Mouse (Mus musculus): ENCODE measurements around the gene Kank1.
A peak's percentile ranks its signal among the peaks of the same experiment; 100 is the strongest.

Gene Kank1

DNA sequence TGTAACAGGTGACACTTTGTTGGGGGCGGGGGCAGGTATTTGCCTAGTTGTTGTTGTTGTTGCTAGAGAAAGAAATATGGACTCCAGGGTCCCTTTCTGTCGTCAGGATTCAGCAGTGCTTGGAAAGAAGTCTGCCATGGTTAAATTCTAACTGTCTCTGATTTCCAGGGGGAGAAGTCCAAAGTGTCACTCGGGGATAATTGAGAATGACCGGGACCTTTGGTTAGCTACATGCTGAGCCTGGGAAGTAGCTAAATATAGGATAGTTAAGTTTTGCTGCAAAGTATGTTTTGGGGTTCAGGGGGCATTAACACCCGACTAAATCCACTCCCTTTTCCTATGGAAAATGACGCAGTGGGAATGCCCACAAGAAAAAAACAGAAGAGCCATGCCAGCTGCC is 169.2 kb downstream of the Kank1 start:
- no peak for DNase-seq (ENCODE audit: low spot score in 2 of 2)

- peak; percentile 49 to 60 for DNase-seq (ENCODE audit: low spot score in 2 of 2)
These were observed 169.9 kb downstream of the Kank1 start for GRCm38 (mm10) chr19:25406481-25407184.

DNA sequence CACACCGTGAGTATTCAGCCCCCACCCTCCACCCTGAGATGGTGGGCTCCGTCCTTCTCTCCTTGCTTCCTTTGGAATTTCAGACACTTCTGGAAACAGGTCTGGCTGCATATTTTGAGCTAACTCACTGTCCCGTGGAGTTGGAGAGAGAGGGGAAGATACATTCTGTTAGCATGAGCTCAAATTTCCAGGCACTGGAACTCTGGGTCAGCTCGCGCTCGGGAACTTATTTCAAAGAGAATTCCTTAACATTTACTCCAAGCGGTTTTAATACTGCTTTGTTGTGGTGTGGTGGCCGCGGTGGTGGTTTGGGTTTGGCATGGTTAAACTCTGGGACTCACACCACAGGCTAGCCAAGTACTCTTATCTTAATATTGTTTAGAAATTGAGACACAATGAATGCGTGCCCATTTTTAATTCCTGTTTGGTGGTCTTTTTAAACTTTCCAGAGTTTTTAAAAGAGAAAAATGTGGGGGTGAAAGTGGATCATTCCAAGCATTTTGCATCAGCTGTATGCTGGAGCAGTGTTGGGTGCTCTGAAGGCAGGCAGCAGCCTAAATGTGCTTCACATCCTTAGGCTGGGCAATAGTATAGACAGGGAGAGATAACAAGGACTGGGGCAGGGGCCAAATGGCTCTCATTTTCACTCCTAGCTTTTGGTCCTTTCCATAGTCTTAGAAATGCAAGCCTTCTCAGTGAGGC is 170.6 kb downstream of the Kank1 start:
- DNase-seq (ENCODE audit: low spot score in 2 of 2): no peak

- DNase-seq (ENCODE audit: low spot score in 2 of 2): no peak
These were observed 171.1 kb downstream of the Kank1 start for GRCm38 (mm10) chr19:25407887-25408236.

DNA sequence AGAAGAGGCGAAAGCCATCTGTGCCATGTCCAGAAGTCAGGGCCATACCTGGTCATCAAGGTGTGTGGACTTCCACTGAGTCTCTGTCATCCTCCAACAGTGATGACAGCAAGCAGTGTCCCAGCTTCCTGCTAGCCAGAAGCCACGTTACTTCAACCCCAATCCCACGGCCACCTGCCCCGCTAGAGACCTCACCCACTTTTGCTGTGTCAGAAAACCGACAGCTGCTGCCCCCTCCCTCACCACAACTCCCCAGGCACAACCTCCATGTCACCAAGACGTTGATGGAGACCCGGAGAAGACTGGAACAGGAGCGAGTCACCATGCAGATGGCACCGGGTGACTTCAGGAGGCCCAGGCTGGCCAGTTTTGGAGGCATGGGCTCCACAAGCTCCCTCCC is 172.5 kb downstream of the Kank1 start:
- no peak for DNase-seq (ENCODE audit: low spot score in 2 of 2)

DNA sequence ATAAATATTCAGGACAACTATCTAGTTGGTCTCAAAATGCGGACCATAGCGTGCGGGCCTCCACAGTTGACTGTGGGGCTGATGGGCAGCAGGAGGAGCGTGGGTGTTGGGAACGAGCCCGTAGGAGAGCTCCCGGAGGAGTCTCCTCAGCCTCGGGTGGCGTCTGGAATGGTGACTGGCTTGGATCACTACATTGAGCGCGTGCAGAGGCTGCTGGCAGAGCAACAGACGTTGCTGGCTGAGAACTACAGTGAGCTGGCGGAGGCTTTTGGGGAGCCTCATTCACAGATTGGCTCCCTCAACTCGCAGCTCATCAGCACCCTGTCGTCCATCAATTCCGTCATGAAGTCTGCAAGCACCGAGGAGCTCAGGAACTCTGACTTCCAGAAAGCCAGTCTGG is 174.6 kb downstream of the Kank1 start:
- no peak for DNase-seq (ENCODE audit: low spot score in 2 of 2)

GRCm38 (mm10) chr19:25415448-25415847 is 178.7 kb downstream of the Kank1 start:
- DNase-seq (ENCODE audit: low spot score in 2 of 2): no peak

GRCm38 (mm10) chr19:25417671-25418070 is 180.9 kb downstream of the Kank1 start:
- DNase-seq (ENCODE audit: low spot score in 2 of 2): no peak

GRCm38 (mm10) chr19:25419983-25420382 is 183.2 kb downstream of the Kank1 start:
- DNase-seq (ENCODE audit: low spot score in 2 of 2): no peak

DNA sequence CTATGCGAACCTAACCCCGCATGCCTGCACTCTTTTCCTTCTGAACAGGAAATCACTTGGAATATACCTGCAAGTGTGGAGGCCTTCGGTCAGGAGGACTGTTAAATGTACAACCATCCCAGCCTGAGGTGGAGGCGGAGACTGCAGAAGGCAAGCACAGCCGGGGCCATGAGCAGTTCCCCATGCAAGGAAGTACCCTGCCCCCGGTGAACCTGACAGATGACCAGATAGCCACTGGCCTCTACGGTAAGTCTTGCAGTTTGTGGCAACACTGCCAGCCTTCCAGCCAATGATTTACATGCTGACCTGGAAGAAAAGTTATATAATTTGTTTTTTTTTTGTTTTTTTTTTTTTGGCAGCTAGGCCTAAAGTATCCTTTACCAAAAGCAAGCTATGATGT is 185.3 kb downstream of the Kank1 start:
- DNase-seq (ENCODE audit: low spot score in 2 of 2): no peak

DNA sequence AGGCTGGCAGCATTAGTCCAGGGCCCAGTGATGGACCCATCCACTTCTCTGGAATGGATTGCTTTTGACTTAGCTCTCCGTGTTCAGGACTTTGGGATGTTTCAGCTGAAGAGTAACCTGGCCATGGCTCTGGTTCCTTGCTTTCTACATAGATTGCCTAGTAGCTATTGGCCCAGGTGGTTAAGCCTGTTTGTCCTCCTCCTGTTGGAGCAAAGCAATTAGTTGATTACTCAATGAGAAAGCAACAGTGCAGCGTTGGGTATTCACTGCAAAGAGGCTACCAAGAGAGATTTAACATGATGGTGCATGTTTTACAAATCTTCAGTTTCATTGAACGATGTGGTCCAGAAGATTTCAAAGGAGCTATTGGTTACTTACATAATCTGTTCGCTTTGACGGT is 186.6 kb downstream of the Kank1 start:
- no peak for DNase-seq (ENCODE audit: low spot score in 2 of 2)

GRCm38 (mm10) chr19:25426431-25426830 is 189.7 kb downstream of the Kank1 start:
- no peak for DNase-seq (ENCODE audit: low spot score in 2 of 2)

DNA sequence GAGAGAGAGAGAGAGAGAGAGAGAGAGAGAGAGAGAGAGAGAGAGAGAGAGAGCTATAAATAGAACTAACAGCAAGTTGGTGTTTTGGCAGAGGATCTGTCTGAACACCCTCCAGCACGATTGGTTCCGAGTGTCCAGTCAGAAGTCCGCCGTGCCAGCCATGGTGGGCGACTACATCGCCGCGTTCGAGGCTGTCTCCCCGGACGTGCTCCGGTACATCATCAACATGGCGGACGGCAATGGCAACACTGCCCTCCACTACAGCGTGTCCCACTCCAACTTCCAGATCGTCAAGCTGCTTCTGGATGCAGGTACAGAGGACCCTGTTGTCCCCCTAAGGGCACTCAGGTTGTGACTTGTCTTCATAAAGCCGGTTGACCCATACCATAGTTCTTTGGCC is 191.1 kb downstream of the Kank1 start:
- DNase-seq (ENCODE audit: low spot score in 2 of 2): no peak

GRCm38 (mm10) chr19:25428338-25428962 is 191.7 kb downstream of the Kank1 start:
- peak in 1 of 2 experiments; percentile 45 for DNase-seq (ENCODE audit: low spot score in 2 of 2)

- no peak for DNase-seq (ENCODE audit: low spot score in 2 of 2)
These were observed 194.7 kb downstream of the Kank1 start for GRCm38 (mm10) chr19:25431431-25431830.

DNA sequence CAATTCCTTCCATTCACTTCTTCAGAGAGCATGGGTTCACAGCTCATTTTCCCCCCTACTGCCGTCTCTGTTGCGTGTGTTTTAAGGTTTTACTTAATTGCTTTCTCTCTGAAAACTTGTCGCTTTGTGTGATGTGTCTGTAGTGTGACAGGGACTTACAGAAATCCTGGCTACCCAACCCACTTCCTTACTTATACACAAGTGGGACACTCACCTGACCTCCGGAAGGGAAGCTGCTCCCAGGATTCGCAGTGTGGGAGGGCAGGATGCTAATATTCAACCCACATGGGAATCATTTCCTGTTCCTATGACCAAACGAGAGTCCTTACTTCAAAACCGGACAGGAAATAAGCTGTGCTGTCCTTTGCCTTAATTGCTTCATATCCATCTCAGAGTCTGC is 195.1 kb downstream of the Kank1 start:
- DNase-seq (ENCODE audit: low spot score in 2 of 2): no peak

DNA sequence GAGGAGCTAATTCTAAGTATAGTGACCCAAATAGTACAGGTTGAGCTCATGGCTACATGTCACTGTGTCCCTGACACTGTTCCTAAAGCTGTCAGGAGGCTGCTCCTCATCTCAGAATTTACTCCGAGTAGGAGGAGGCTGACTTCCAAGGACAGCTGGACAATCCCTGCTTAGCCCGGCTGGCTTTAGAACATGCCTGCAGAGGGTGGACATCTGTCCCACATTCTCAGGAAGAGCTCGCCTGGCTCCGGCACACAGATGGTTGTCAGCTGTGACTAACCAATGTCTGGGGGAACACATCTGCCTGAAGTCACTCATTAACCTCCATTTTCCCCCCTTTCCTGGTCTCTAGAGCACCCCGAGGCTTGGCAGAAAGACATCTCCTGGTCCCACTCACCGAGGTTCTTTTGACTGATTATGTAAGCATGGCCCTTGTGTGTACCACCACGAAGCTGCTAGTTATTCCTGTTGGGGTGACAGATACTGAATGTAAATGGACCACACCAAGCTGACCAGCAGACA is 196.5 kb downstream of the Kank1 start:
- no peak for DNase-seq (ENCODE audit: low spot score in 2 of 2)

- no peak for DNase-seq (ENCODE audit: low spot score in 2 of 2)
These were observed 197.6 kb downstream of the Kank1 start for GRCm38 (mm10) chr19:25434345-25434744.

DNA sequence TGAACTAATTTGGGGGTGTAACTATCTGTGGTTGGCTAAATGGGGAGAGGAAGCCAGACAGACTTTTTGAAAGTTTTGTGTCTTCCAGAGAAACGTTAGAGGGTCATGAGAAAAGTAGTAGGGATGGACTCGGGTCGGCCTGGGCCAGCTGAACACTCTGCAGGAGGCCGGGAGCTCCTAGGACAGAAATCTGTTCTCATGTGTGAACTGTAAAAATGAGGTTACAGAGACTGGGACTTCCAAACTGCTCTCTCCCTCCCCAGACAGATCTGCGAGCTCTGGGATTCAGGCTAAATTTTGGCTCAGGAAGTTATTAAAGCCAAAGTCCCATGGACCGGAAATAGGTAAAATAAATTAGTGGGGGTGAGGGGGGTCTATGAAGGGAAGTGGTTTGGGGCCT is 198.0 kb downstream of the Kank1 start:
- DNase-seq (ENCODE audit: low spot score in 2 of 2): no peak

DNA sequence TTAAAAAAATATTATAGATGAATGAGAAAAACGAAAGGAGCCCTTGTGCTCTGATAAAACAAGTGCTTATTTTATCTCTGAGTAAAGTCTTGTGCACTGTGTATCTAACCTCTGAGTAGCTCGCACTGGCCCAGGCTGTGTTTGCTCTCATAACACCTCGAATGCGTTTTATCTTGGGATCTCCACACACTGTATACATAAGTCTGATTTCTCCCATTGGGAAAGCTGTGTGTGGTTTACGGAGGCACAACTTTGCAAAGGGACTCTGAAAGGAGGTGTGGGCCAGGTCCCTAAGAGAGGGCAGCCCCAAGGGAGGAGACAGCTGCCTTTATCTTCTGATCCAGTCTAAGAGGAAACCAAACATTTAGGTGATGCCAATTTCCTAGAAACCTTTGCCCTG is 198.6 kb downstream of the Kank1 start:
- no peak for DNase-seq (ENCODE audit: low spot score in 2 of 2)

- DNase-seq (ENCODE audit: low spot score in 2 of 2): no peak
These were observed 199.4 kb downstream of the Kank1 start for GRCm38 (mm10) chr19:25436175-25436574.

DNA sequence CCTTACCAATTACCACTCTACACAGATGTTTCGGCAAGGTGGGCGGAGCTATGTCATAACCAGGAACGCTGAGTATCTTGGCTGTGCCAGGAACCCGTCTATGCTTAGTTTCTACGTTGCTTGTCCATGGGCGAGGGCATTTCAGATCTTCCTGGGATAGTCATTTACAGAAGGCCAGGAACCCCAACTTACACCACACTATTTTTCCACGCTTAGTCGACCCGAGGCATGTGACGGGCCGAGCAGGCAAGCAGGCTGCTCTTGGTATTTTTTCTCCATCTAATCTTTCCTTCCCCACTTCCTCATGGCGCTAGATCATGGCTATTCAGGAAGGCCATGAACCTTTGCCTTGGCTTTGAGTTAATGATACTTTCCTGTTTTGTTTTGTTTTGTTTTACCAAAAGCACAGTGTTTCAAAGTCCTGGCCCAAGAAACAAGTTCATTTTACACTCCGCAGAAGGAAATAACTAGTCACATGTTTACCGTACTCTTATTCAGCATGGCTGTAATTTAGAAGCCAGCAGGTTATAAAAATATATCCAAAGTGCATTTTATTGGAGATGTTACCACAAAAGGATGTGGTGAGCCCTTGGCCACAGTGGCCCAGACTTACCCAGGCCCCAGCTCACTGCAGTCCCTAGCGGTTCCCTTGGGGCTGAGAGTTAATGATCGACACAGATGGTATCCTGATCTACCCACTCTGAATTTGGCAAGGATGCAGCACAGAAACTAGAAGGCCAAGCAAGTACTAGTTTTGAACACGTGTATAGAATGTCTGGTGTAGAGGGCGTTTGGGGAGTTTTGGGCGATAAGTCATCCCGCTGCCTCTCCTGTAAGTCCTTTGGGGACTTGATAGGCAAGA is 200.2 kb downstream of the Kank1 start:
- no peak for DNase-seq (ENCODE audit: low spot score in 2 of 2)

Data from urinary bladder, adult 18-20 months (tissue).